Mouse (Mus musculus) CH12.LX (cell line): Measurements from ENCODE around the gene Flt3l. TPM values are rescaled to one million over a fixed set of nuclear protein-coding genes. Genes with fewer than 3 reads are reported as not detected.

Source experiments
- DNase-seq: peaks from one replicate; pipeline ENCODE4 v3.0.0-alpha.2; 2013; ENCODE audit errors: extremely low read depth
- H3K27ac ChIP-seq: 2 replicates; pipeline ENCODE4 v1.5.1; 2012; ENCODE audit warnings: low read depth, mild to moderate bottlenecking, control low read depth, moderate library complexity; ENCODE audit not compliant: insufficient read depth
- H3K27me3 ChIP-seq: replicated peaks from 2 replicates; pipeline ENCODE3; 2012; ENCODE audit warnings: inconsistent platforms
- H3K36me3 ChIP-seq, 2 experiments: replicated peaks in 1 of 2; 2 replicates each; pipeline versions ENCODE3 to v1.6.1; 2012; ENCODE audit warnings: inconsistent platforms in 1 of 2, low read length in 1 of 2, mild to moderate bottlenecking in 1 of 2, mixed read lengths in 1 of 2, moderate library complexity in 1 of 2; ENCODE audit not compliant: control insufficient read depth in 1 of 2, insufficient read depth in 1 of 2
- H3K4me1 ChIP-seq, 2 experiments: 2 replicates each; pipeline ENCODE4 v1.6.1; 2012; ENCODE audit warnings: inconsistent platforms in 1 of 2, moderate library complexity in 1 of 2; ENCODE audit not compliant: insufficient read depth in 2 of 2, control insufficient read depth in 1 of 2
- H3K4me2 ChIP-seq: 2 replicates; pipeline ENCODE4 v1.6.1; 2012; ENCODE audit warnings: low read depth, mild to moderate bottlenecking, control low read depth; ENCODE audit not compliant: poor library complexity, insufficient read depth, severe bottlenecking
- H3K4me3 ChIP-seq, 3 experiments: fragments of 150-350 bp in 1 of 3; sonication (generic) in 1 of 3; replicated peaks in 1 of 3; 2 replicates each; pipeline versions ENCODE3 to v1.5.1; 2011 to 2012; ENCODE audit warnings: low read depth in 2 of 3, low read length in 2 of 3, mild to moderate bottlenecking in 2 of 3, moderate library complexity in 2 of 3, control low read depth in 1 of 3, improper control_type of control experiment in 1 of 3, inconsistent platforms in 1 of 3, mixed read lengths in 1 of 3; ENCODE audit not compliant: poor library complexity in 1 of 3
- H3K79me2 ChIP-seq: replicated peaks from 2 replicates; pipeline ENCODE4 v1.6.1; 2012; ENCODE audit warnings: mild to moderate bottlenecking, moderate library complexity; ENCODE audit not compliant: control insufficient read depth, poor library complexity, insufficient read depth, severe bottlenecking; ENCODE audit errors: extremely low read depth
- H3K9ac ChIP-seq: 2 replicates; pipeline ENCODE4 v1.6.1; 2012; ENCODE audit warnings: low read depth, mild to moderate bottlenecking, control low read depth, moderate library complexity; ENCODE audit not compliant: insufficient read depth
- H3K9me3 ChIP-seq: replicated peaks from 2 replicates; pipeline ENCODE3; 2012; ENCODE audit warnings: low read length, inconsistent platforms, mixed read lengths
- CHD1 ChIP-seq: IDR thresholded peaks from 2 replicates; pipeline ENCODE4 v1.6.1; 2012; ENCODE audit warnings: low read depth, low read length, improper control_type of control experiment, inconsistent platforms
- CHD2 ChIP-seq: IDR thresholded peaks from 2 replicates; pipeline ENCODE4 v1.6.1; 2011; ENCODE audit warnings: low read length, improper control_type of control experiment
- E2F4 ChIP-seq: IDR thresholded peaks from 2 replicates; pipeline ENCODE4 v1.6.1; 2011; ENCODE audit warnings: low read depth, low read length, improper control_type of control experiment; ENCODE audit not compliant: insufficient replicate concordance
- EP300 ChIP-seq: IDR thresholded peaks from 2 replicates; pipeline ENCODE4 v1.6.1; 2011; ENCODE audit warnings: low read length, improper control_type of control experiment
- HCFC1 ChIP-seq: IDR thresholded peaks from 2 replicates; pipeline ENCODE4 v1.6.1; 2012; ENCODE audit warnings: low read depth, mild to moderate bottlenecking, inconsistent platforms, low read length, improper control_type of control experiment
- IRF4 ChIP-seq: IDR thresholded peaks from 2 replicates; pipeline ENCODE4 v1.6.1; 2014; ENCODE audit warnings: low read depth, mild to moderate bottlenecking, inconsistent platforms, low read length, improper control_type of control experiment
- MAZ ChIP-seq: IDR thresholded peaks from 2 replicates; pipeline ENCODE4 v1.6.1; 2012; ENCODE audit warnings: low read depth, mild to moderate bottlenecking, inconsistent platforms, low read length, improper control_type of control experiment, moderate library complexity
- MXI1 ChIP-seq: IDR thresholded peaks from 2 replicates; pipeline ENCODE4 v1.6.1; 2011; ENCODE audit warnings: mild to moderate bottlenecking, low read depth, low read length, improper control_type of control experiment
- MYC ChIP-seq: IDR thresholded peaks from 2 replicates; pipeline ENCODE4 v1.6.1; 2011; ENCODE audit warnings: low read depth, mild to moderate bottlenecking, improper control_type of control experiment, low read length
- PAX5 ChIP-seq: IDR thresholded peaks from 2 replicates; pipeline ENCODE4 v1.6.1; 2012; ENCODE audit warnings: low read length, inconsistent platforms, mixed read lengths
- POLR2A ChIP-seq: IDR thresholded peaks from 2 replicates; pipeline ENCODE4 v1.6.1; 2011; ENCODE audit warnings: low read depth, mild to moderate bottlenecking, improper control_type of control experiment, low read length
- POLR2AphosphoS2 ChIP-seq: IDR thresholded peaks from 2 replicates; pipeline ENCODE4 v1.6.1; 2011; ENCODE audit warnings: low read depth, low read length, improper control_type of control experiment
- RAD21 ChIP-seq: IDR thresholded peaks from 2 replicates; pipeline ENCODE4 v1.6.1; 2011; ENCODE audit warnings: low read depth, mild to moderate bottlenecking, low read length, improper control_type of control experiment, moderate library complexity
- SIN3A ChIP-seq: IDR thresholded peaks from 2 replicates; pipeline ENCODE4 v1.6.1; 2012; ENCODE audit warnings: low read length, improper control_type of control experiment, inconsistent platforms
- UBTF ChIP-seq: IDR thresholded peaks from 2 replicates; pipeline ENCODE4 v1.6.1; 2012; ENCODE audit warnings: low read depth, mild to moderate bottlenecking, inconsistent platforms, low read length, improper control_type of control experiment, moderate library complexity
- ZNF384 ChIP-seq: IDR thresholded peaks from 2 replicates; pipeline ENCODE4 v1.6.1; 2012; ENCODE audit warnings: low read depth, low read length, improper control_type of control experiment, inconsistent platforms
- dilution Hi-C: fragments of 300-500 bp; cut with MboI; formaldehyde crosslinking; loops from 2 replicates; pipeline ENCODE4 v1.14.3; 2020; ENCODE audit warnings: low sequenced_read_pairs; ENCODE audit not compliant: extremely low pct_unique_long_range_greater_than_20kb, extremely low pct_ligation_motif_present
- in situ Hi-C: fragments of 300-500 bp; cut with MboI; formaldehyde crosslinking; loops from 3 replicates; pipeline ENCODE4 v1.14.3; 2019; ENCODE audit warnings: low sequenced_read_pairs, low pct_ligation_motif_present, low pct_unique_long_range_greater_than_20kb, mixed read lengths
- polyA plus RNA-seq: library from polyadenylated mRNA; unstranded; fragments of >175 nt; gene quantifications from 2 replicates; pipeline ENCODE4 v1.2.1, GENCODE M21; 2012; ENCODE audit warnings: low read depth; ENCODE audit not compliant: insufficient read length
- total RNA-seq, 2 experiments: library from RNA; depleted of rRNA; stranded (reverse); fragments of 300-350 nt in 1 of 2; fragments of >200 nt in 1 of 2; gene quantifications; 2 replicates each; pipeline ENCODE4 v1.2.3; 2012 to 2014

The Flt3l gene
- total and polyA plus RNA-seq, 3 experiments, result 4.6 to 14.9 (median 4.9) TPM

- no peak for DNase-seq
- H3K36me3 ChIP-seq, result peaks cover 37 to 54% of the 10 kb centered on the region in 2 experiments
- no peaks in the 10 kb centered on the region for H3K9me3 ChIP-seq
- H3K27ac ChIP-seq, result no peak overlapping the region
- dilution Hi-C loops, result no loop called here
- no peak overlapping the region for H3K9ac ChIP-seq
- H3K79me2 ChIP-seq, result peaks cover 7% of the 10 kb centered on the region
- TF ChIP-seq CHD1 (no peak), POLR2A (no peak), CHD2 (no peak), EP300 (no peak), IRF4 (no peak), ZNF384 (no peak), E2F4 (no peak), HCFC1 (no peak), MAZ (no peak), UBTF (no peak), PAX5 (no peak), POLR2AphosphoS2 (no peak), SIN3A (no peak), MYC (no peak), RAD21 (no peak)
- TF ChIP-seq, all 38 proteins: peak for 0
- in situ Hi-C loops, result no loop called here
- no peaks in the 10 kb centered on the region for H3K27me3 ChIP-seq
- no peak overlapping the region for H3K4me3 ChIP-seq
- H3K4me1 ChIP-seq, result peaks cover 5 to 44% of the 10 kb centered on the region in 2 experiments; a peak in 3 of 4 replicates
- no peak overlapping the region for H3K4me2 ChIP-seq
Observed at GRCm38 (mm10) chr7:45118336-45118735, 17.9 kb downstream of the Flt3l start.

- DNase-seq, result no peak
- Histone ChIP-seq H3K79me2 (0 out of 2 replicates have a peak, but pooled peaks cover 2% of the 10 kb centered on the region), H3K4me2 (no peak overlapping the region), H3K4me1 (peaks cover 2 to 40% of the 10 kb centered on the region in 2 experiments; a peak in 3 of 4 replicates), H3K9me3 (no peaks in the 10 kb centered on the region), H3K36me3 (peaks cover 31 to 47% of the 10 kb centered on the region in 2 experiments), H3K4me3 (no peak overlapping the region), H3K27ac (no peak overlapping the region), H3K27me3 (no peaks in the 10 kb centered on the region), H3K9ac (no peak overlapping the region)
- in situ Hi-C loops (no loop called here), dilution Hi-C loops (no loop called here)
- no peak; the same call in 1 of the 2 replicates for TF ChIP-seq POLR2AphosphoS2
- no peak for TF ChIP-seq IRF4
- TF ChIP-seq MXI1, result no peak
Observed at GRCm38 (mm10) chr7:45117566-45117965, 18.7 kb downstream of the Flt3l start.
